Comparison of ENCODE assay signal across 8 mouse cellular contexts in the genomic region with DNA sequence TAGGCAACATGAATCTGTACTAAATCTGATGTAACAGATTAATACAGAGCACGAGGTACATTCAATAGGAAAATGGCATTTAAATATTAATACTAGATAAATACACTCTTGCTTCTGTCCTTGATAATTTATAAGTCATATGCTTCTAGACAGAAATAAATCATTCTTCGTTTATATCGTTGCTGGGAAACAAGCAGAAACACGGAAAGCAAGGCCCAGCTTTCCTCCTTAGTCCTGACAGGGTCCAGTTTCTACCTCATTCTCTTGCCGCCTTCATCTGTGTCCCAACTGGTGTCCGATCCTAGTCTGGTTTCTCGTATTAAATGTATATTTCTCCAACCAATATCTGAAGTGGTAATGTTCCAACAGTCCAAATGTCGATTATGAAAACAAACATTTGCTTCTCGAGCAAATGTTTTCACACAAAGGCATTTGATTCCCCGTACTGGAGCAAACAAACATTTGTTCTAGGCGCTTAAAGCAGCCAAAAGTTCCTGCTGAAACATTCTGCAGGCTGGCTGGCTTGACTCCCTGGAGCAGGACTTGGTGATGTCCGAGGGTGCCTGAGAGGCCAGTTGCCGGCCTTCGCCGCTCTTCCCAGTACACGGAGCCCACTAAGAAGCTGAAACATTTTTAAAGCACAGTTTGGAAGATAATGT.
DNase-seq lines count a peak whose midpoint lies in the region; ATAC-seq and TF ChIP-seq lines count a peak whose summit lies in the region.

No protein-coding gene starts in this region.

- peak overlapping the region; percentile 5; the same call in 1 of the 2 replicates for H3K9ac ChIP-seq in kidney, embryonic 16.5 days (replicated peaks; ENCODE audit: low read length)
- no peak overlapping the region for H3K9ac ChIP-seq in heart, postnatal 0 days (replicated peaks; ENCODE audit: low read depth, low read length)
- H3K9ac ChIP-seq in neural tube, embryonic 12.5 days = no peak overlapping the region

- WGBS in kidney, embryonic 16.5 days = 31% methylated on average over 16 of the region's 16 CpGs
- 57% methylated on average over 16 of the region's 16 CpGs for WGBS in heart, postnatal 0 days
- WGBS in neural tube, embryonic 12.5 days = 59% methylated on average over 16 of the region's 16 CpGs

- peak overlapping the region; percentile 37 for H3K4me2 ChIP-seq in kidney, embryonic 16.5 days (replicated peaks; ENCODE audit: low read depth, low read length)
- H3K4me2 ChIP-seq in heart, postnatal 0 days (ENCODE audit: low read depth, low read length) = no peak overlapping the region
- no peak overlapping the region for H3K4me2 ChIP-seq in neural tube, embryonic 12.5 days (replicated peaks)

- no peak overlapping the region for H3K4me3 ChIP-seq in kidney, embryonic 16.5 days (ENCODE audit: low read length)
- H3K4me3 ChIP-seq in heart, postnatal 0 days (ENCODE audit: low read depth, low read length) = no peak overlapping the region
- no peak overlapping the region for H3K4me3 ChIP-seq in neural tube, embryonic 12.5 days

- no peak for TF ChIP-seq EP300 in heart, postnatal 0 days (IDR thresholded peaks at IDR 0.05; ENCODE audit: low read depth)

- peaks cover 3% of the 10 kb centered on the region; the same call in 1 of the 2 replicates for H3K9me3 ChIP-seq in kidney, embryonic 16.5 days (ENCODE audit: low read length)
- H3K9me3 ChIP-seq in heart, postnatal 0 days (replicated peaks; ENCODE audit: control insufficient read depth, low read length) = no peaks in the 10 kb centered on the region; the same call in 1 of the 2 replicates
- no peaks in the 10 kb centered on the region for H3K9me3 ChIP-seq in neural tube, embryonic 12.5 days

- H3K27me3 ChIP-seq in kidney, embryonic 16.5 days (ENCODE audit: insufficient read depth, low read length) = no peaks in the 10 kb centered on the region
- H3K27me3 ChIP-seq in heart, postnatal 0 days (ENCODE audit: control insufficient read depth, insufficient read depth, low read length) = no peaks in the 10 kb centered on the region
- no peaks in the 10 kb centered on the region for H3K27me3 ChIP-seq in neural tube, embryonic 12.5 days (replicated peaks)

- peaks cover 12% of the 10 kb centered on the region; the same call in 1 of the 2 replicates for H3K4me1 ChIP-seq in kidney, embryonic 16.5 days (ENCODE audit: insufficient read depth, low read length)
- no peaks in the 10 kb centered on the region; the same call in 1 of the 2 replicates for H3K4me1 ChIP-seq in heart, postnatal 0 days (ENCODE audit: control insufficient read depth, insufficient read depth)
- peaks cover 13% of the 10 kb centered on the region; the same call in 1 of the 2 replicates for H3K4me1 ChIP-seq in neural tube, embryonic 12.5 days

- no peak for TF ChIP-seq CTCF in heart, postnatal 0 days (IDR thresholded peaks at IDR 0.05; ENCODE audit: low read depth)

- no peak for DNase-seq in kidney, adult 11 months
- DNase-seq in heart, postnatal 0 days (ENCODE audit: low spot score) = no peak
- DNase-seq in kidney, postnatal 36 days = peak; percentile 6 to 24
- DNase-seq in right cerebral cortex, postnatal 4 days = no peak
- no peak for DNase-seq in embryo, embryonic 10.5 days (ENCODE audit: low spot score)
- DNase-seq in retina, postnatal 1 day = no peak

- peak overlapping the region; percentile 83 for H3K27ac ChIP-seq in kidney, embryonic 16.5 days (ENCODE audit: low read length)
- peak overlapping the region; percentile 33 for H3K27ac ChIP-seq in heart, postnatal 0 days (ENCODE audit: low read depth)
- no peak overlapping the region for H3K27ac ChIP-seq in neural tube, embryonic 12.5 days

- no peaks in the 10 kb centered on the region for H3K36me3 ChIP-seq in kidney, embryonic 16.5 days (ENCODE audit: insufficient read depth, low read length)
- no peaks in the 10 kb centered on the region for H3K36me3 ChIP-seq in heart, postnatal 0 days (replicated peaks; ENCODE audit: control insufficient read depth, insufficient read depth, low read length)
- no peaks in the 10 kb centered on the region for H3K36me3 ChIP-seq in neural tube, embryonic 12.5 days

- ATAC-seq in kidney, embryonic 16.5 days (ENCODE audit: low FRiP score, low TSS enrichment) = no peak
- no peak for ATAC-seq in heart, postnatal 0 days (ENCODE audit: insufficient read depth, low read depth)
- peak; percentile 16; the same call in 1 of the 2 replicates for ATAC-seq in neural tube, embryonic 12.5 days (ENCODE audit: low FRiP score, low read depth)

Comparison
In these comparisons a context has a peak if more than half of its experiments do, and no peak if none do; other contexts are left out.
1. DNase-seq: peak in kidney, postnatal 36 days (2 of 2); none in kidney, adult 11 months (single experiment), heart, postnatal 0 days (single experiment), right cerebral cortex, postnatal 4 days (single experiment), embryo, embryonic 10.5 days (single experiment) and retina, postnatal 1 day (single experiment).